Mouse (Mus musculus) liver, adult 2 months (tissue): Measurements from ENCODE around the gene Eci2.

Experiments
- CTCF ChIP-seq: fragments of 200-500 bp; IDR thresholded peaks from 2 replicates; pipeline ENCODE4 v1.5.1; 2011; ENCODE audit warnings: low read depth, low read length, control low read depth
- POLR2A ChIP-seq: fragments of 200-500 bp; IDR thresholded peaks from 2 replicates; pipeline ENCODE4 v1.6.1; 2011; ENCODE audit warnings: low read length, control low read depth; ENCODE audit not compliant: insufficient read depth; ENCODE audit errors: extremely low read depth

DNA sequence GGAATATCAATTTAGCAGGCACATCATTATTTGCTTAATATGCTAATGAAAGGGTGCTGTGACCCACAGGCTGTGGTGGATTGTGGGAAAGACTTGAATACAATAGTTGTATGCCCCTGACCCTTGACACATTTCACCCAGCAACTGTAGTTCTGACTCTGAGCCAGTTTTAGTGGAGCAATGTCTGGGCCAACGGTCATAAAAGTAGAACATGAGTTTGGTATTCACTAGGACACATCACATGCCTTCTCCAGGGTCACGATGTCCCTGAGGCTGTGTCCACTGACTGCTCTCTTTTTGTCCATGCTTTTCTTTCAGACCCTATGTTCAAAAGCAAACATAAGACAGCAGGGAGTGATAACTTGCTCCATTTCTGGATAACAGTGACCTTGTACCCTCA is 40.2 kb upstream of the Eci2 start:
- TF ChIP-seq POLR2A (no peak), CTCF (no peak)
